Mouse (Mus musculus) limb, embryonic 11.5 days (tissue): Measurements from ENCODE around the gene Gm20518. TPM values are rescaled to one million over a fixed set of nuclear protein-coding genes. Genes with fewer than 3 reads are reported as not detected.

ENCODE experiments used
- ATAC-seq: fragments of 200-750 bp; cut with Nextera tagmentation; 2 replicates; pipeline ENCODE4 v1.8.0; 2017; ENCODE audit warnings: low read depth; ENCODE audit not compliant: insufficient number of reproducible peaks, low FRiP score, low TSS enrichment
- DNase-seq: peaks from one replicate; pipeline ENCODE4 v3.0.0-alpha.2; 2015; ENCODE audit warnings: low spot score
- H3K27ac ChIP-seq: fragments of 300-500 bp; sonication (generic); replicated peaks from 2 replicates; pipeline ENCODE4 v1.5.1; 2014; ENCODE audit warnings: low read depth, mild to moderate bottlenecking, low read length
- H3K27me3 ChIP-seq: fragments of 300-500 bp; sonication (generic); 2 replicates; pipeline ENCODE4 v1.6.1; 2014; ENCODE audit warnings: mild to moderate bottlenecking, low read length, mixed read lengths; ENCODE audit not compliant: control insufficient read depth, insufficient read depth
- H3K36me3 ChIP-seq: fragments of 300-500 bp; sonication (generic); 2 replicates; pipeline ENCODE4 v1.6.1; 2014; ENCODE audit warnings: mild to moderate bottlenecking, low read length, moderate library complexity, mixed read lengths; ENCODE audit not compliant: control insufficient read depth, insufficient read depth
- H3K4me1 ChIP-seq: fragments of 300-500 bp; sonication (generic); 2 replicates; pipeline ENCODE4 v1.6.1; 2014; ENCODE audit warnings: low read length, mixed read lengths; ENCODE audit not compliant: control insufficient read depth, insufficient read depth
- H3K4me2 ChIP-seq: fragments of 300-500 bp; sonication (generic); 2 replicates; pipeline ENCODE4 v1.6.1; 2014; ENCODE audit warnings: low read depth, mild to moderate bottlenecking, moderate library complexity; ENCODE audit not compliant: severe bottlenecking
- H3K4me3 ChIP-seq: fragments of 300-500 bp; sonication (generic); 2 replicates; pipeline ENCODE4 v1.5.1; 2014; ENCODE audit warnings: low read depth, low read length
- H3K9ac ChIP-seq: fragments of 300-500 bp; sonication (generic); 2 replicates; pipeline ENCODE4 v1.6.1; 2014; ENCODE audit warnings: mild to moderate bottlenecking, low read length
- H3K9me3 ChIP-seq: fragments of 300-500 bp; sonication (generic); 2 replicates; pipeline ENCODE4 v1.6.1; 2016; ENCODE audit warnings: low read length; ENCODE audit not compliant: control insufficient read depth
- WGBS: fragments of 180-500 bp; shearing (Covaris S2); extraction: QIAGEN DNeasy Blood & Tissue Kit; methylation state at CpG from one replicate; pipeline ENCODE4 v1.1.7; 2014; 5-methylcytosine and 5-hydroxymethylcytosine counted together
- polyA plus RNA-seq: library from polyadenylated mRNA; unstranded; fragments of >200 nt; fragmentation: Nextera tagmentation; extraction: Ambion mirVana; gene quantifications from 2 replicates; pipeline ENCODE4 v1.2.1, GENCODE M21; 2014

The Gm20518 gene
- polyA plus RNA-seq, 1 experiment from 2014 or later = 0.48 TPM

DNA sequence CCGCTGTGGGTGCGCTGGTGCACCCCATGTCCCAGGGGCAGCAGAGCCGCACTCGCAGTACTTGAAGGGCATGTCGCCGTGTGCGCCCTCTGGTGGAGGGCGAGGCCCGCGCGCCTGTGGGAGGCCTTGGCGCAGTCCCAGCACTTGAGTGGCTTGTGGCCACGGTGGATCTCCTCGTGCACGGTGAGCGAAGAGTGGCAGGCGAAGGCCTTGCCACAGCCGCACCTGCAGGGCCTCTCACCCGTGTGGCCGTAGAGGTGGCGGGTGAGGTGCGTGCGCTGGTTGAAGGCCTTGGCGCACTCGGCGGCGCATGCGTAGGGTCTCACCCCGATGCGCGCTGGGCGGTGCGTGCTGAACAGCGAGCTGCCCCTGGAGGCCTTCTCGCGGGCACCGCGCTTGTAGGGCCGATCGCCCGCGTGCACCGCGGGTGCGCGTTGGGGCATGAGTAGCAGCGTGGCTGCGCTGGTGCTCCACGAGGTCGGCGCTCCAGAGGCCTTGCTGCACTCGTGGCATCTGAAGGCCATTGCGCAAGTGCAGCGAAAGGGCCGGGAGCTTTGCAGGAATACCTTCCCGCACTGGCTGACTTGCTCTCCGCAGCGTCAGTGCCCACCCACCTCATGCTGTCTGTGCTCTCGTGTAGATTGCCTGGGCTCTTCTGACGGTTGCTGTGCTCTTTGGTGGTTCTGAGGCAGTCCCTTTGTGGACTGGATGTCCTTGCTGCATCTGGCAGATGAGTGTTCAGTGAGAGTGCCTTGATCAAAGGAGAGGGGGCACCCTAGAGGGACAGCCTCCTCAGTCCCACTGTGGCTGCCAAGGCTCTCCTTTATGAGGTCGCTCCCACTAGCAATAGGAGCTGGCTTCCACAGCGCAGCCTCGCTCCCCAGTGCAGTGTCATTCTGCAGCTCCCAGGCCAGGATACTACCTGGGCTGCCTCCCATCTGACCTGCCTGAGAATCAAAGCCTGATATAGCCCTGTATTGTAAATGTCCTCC is 75.8 kb downstream of the Gm20518 start:
- peaks cover 9% of the 10 kb centered on the region; the same call in 1 of the 2 replicates for H3K4me1 ChIP-seq
- H3K4me3 ChIP-seq = peak overlapping the region; percentile 47
- peak; percentile 87 for DNase-seq
- peak overlapping the region; percentile 76 for H3K9ac ChIP-seq
- ATAC-seq = peak; percentile 58
- H3K4me2 ChIP-seq = peak overlapping the region; percentile 88
- peaks cover 5% of the 10 kb centered on the region; the same call in 1 of the 2 replicates for H3K27me3 ChIP-seq
- no peaks in the 10 kb centered on the region for H3K36me3 ChIP-seq
- H3K27ac ChIP-seq = no peak overlapping the region
- 1% methylated on average over 63 of the region's 63 CpGs for WGBS
- H3K9me3 ChIP-seq = no peaks in the 10 kb centered on the region

GRCm38 (mm10) chr16:17813173-17813572 is 78.3 kb downstream of the Gm20518 start:
- peaks cover 30% of the 10 kb centered on the region for H3K4me1 ChIP-seq
- H3K4me2 ChIP-seq = no peak overlapping the region
- H3K27me3 ChIP-seq = peaks cover 5% of the 10 kb centered on the region; the same call in 1 of the 2 replicates
- H3K9me3 ChIP-seq = no peaks in the 10 kb centered on the region
- H3K4me3 ChIP-seq = no peak overlapping the region
- no peak for DNase-seq
- H3K27ac ChIP-seq = no peak overlapping the region
- H3K9ac ChIP-seq = no peak overlapping the region
- ATAC-seq = no peak
- no peaks in the 10 kb centered on the region for H3K36me3 ChIP-seq
- 64% methylated on average over 4 of the region's 4 CpGs for whole genome bisulfite sequencing

GRCm38 (mm10) chr16:17812120-17812519 is 79.4 kb downstream of the Gm20518 start:
- Histone ChIP-seq H3K27ac (no peak overlapping the region), H3K4me1 (peaks cover 41% of the 10 kb centered on the region), H3K4me3 (no peak overlapping the region), H3K27me3 (peaks cover 5% of the 10 kb centered on the region; the same call in 1 of the 2 replicates), H3K9me3 (no peaks in the 10 kb centered on the region), H3K9ac (no peak overlapping the region), H3K36me3 (peaks cover 3% of the 10 kb centered on the region; the same call in 1 of the 2 replicates), H3K4me2 (no peak overlapping the region)
- 9% methylated on average over 5 of the region's 5 CpGs for WGBS
- DNase-seq = peak; percentile 53
- ATAC-seq = no peak

- Histone ChIP-seq H3K4me1 (peaks cover 57% of the 10 kb centered on the region), H3K36me3 (peaks cover 3% of the 10 kb centered on the region; the same call in 1 of the 2 replicates), H3K4me3 (no peak overlapping the region)
These were observed 81.8 kb downstream of the Gm20518 start for GRCm38 (mm10) chr16:17809711-17810110.

GRCm38 (mm10) chr16:17809125-17809524 is 82.3 kb downstream of the Gm20518 start:
- DNase-seq (peak; percentile 53), ATAC-seq (no peak)
- Histone ChIP-seq H3K27ac (peak overlapping the region; percentile 95), H3K4me2 (no peak overlapping the region; the same call in 1 of the 2 replicates), H3K4me3 (no peak overlapping the region), H3K27me3 (peaks cover 9% of the 10 kb centered on the region), H3K9ac (peak overlapping the region; percentile 53), H3K4me1 (peaks cover 63% of the 10 kb centered on the region), H3K9me3 (no peaks in the 10 kb centered on the region), H3K36me3 (peaks cover 3% of the 10 kb centered on the region; the same call in 1 of the 2 replicates)
- 83% methylated on average over 4 of the region's 4 CpGs for WGBS

More at GRCm38 (mm10) chr16:17809711-17810110, 81.8 kb downstream of the Gm20518 start:
- ATAC-seq (peak; percentile 79), DNase-seq (peak; percentile 91)
- Histone ChIP-seq H3K27ac (peak overlapping the region; percentile 95), H3K9ac (peak overlapping the region; percentile 53), H3K27me3 (peaks cover 10% of the 10 kb centered on the region), H3K9me3 (no peaks in the 10 kb centered on the region), H3K4me2 (no peak overlapping the region; the same call in 1 of the 2 replicates)
- WGBS = 6% methylated on average over 7 of the region's 7 CpGs

DNA sequence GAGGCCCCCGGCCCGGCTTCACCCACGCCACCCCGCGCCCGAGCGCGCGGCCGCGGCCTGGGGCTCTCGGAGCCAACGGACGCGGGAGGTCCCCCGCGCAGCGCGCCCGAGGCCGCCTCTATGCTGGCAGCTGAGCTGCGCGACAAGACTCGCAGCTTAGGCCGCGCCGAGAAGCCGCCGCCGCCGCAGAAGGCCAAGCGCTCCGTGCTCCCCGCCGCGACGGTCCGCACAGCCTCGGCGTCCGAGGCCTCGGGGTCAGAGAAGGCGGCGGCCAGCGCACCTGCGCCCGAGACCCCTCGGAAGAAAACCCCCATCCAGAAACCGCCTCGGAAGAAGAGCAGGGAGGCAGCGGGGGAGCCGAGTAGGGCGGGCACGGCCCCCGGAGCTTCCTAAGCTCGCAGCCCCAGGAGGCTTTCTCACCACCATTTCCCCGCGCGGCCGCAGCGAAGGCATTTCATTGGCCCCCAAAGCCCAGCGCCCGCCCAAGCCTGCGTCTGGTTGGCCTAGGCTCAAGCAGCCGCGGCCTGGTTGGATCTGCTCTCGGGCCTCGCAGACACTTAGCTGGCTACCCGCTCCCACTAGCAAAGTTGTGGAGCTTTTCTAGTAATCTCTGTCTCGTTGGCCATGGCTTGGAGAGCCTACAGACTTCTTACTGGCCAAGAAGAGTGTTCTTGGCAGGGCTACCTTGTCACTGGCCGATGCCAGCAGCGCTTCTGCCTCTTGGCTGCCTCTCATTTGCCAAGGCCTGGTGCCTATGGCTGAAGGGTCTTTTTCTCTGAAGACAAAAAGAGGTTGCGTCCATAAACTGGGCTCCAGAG is 84.1 kb downstream of the Gm20518 start:
- peaks cover 17% of the 10 kb centered on the region for H3K27me3 ChIP-seq
- H3K36me3 ChIP-seq = peaks cover 9% of the 10 kb centered on the region
- H3K4me1 ChIP-seq = peaks cover 80% of the 10 kb centered on the region
- peak overlapping the region; percentile 65 for H3K27ac ChIP-seq
- 2% methylated on average over 66 of the region's 73 CpGs for WGBS
- H3K9ac ChIP-seq = peak overlapping the region; percentile 84
- peak overlapping the region; percentile 35 for H3K4me3 ChIP-seq
- H3K9me3 ChIP-seq = no peaks in the 10 kb centered on the region
- peak; percentile 94 for DNase-seq
- peak overlapping the region; percentile 88 for H3K4me2 ChIP-seq
- ATAC-seq = peak; percentile 23; the same call in 1 of the 2 replicates

DNA sequence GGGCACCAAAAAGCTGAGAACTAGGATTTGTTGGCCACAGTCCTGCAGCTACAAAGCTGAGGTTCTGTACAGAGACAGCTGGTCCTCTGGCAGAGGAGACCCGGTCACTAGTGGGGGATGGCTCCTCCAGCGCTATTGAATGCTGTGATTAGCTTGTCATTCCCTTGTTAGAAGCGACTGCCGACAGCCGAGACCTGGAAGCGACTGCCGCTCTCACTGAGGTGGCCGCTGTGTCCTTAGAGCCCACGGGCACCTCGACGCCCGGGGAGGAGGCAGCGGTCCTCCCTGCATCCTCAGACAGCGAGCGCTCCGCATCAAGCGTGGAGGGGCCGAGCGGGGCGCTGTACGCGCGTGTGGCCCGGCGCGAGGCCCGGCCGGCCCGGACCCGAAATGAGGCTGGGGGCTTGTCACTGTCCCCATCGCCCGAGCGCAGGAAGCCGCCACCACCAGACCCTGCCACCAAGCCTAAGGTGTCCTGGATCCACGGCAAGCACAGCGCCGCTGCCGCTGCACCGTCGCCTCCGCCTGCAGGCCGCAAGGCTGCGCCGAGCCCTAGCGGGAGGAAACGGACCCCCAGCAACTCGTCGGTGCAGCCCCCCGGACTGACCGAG is 84.8 kb downstream of the Gm20518 start:
- no peak for ATAC-seq
- Histone ChIP-seq H3K4me3 (peak overlapping the region; percentile 35), H3K9ac (peak overlapping the region; percentile 84), H3K4me1 (peaks cover 85% of the 10 kb centered on the region), H3K27ac (peak overlapping the region; percentile 65), H3K9me3 (no peaks in the 10 kb centered on the region), H3K27me3 (peaks cover 22% of the 10 kb centered on the region), H3K36me3 (peaks cover 9% of the 10 kb centered on the region), H3K4me2 (peak overlapping the region; percentile 88)
- peak; percentile 59 for DNase-seq
- WGBS = 4% methylated on average over 50 of the region's 50 CpGs
